30 mouse cellular contexts compared by ENCODE assay signal in genomic region chr9:80858998-80859397, GRCm38 (mm10).
"Had no signal": no experiment of that assay in that cellular context is flagged by ENCODE, and none has a peak within 500 bp of the region (broad histone marks: within the 10 kb centered on the region; RNA-seq: fewer than 3 reads in every experiment).

No protein-coding gene starts in this region.

- H3K9ac ChIP-seq: heart, embryonic 12.5 days; hindbrain, embryonic 12.5 days; hindbrain, embryonic 14.5 days; intestine, embryonic 15.5 days; kidney, embryonic 15.5 days; limb, embryonic 12.5 days; liver, embryonic 13.5 days; liver, embryonic 15.5 days; liver, postnatal 0 days had no signal

- DNase-seq: gastrocnemius, postnatal 14 days; gastrocnemius, postnatal 36 days; heart, adult 11 months; heart, adult 2 months; heart, postnatal 10 days; heart, postnatal 4 days; kidney, adult 18-20 months; kidney, adult 9 months; kidney, postnatal 10 days; kidney, postnatal 25 days; kidney, postnatal 4 days; liver; liver, embryonic 13.5 days; liver, postnatal 0 days; lung, adult 2 months had no signal

- H3K9me3 ChIP-seq: heart, embryonic 10.5 days; heart, embryonic 12.5 days; hindbrain, embryonic 10.5 days; hindbrain, embryonic 12.5 days; intestine, embryonic 15.5 days; kidney, embryonic 15.5 days; limb, embryonic 10.5 days; limb, embryonic 12.5 days; liver, embryonic 13.5 days; liver, embryonic 15.5 days had no signal

- H3K27me3 ChIP-seq: heart, embryonic 12.5 days; hindbrain, embryonic 12.5 days; intestine, embryonic 15.5 days; kidney, embryonic 15.5 days; limb, embryonic 12.5 days; liver, embryonic 13.5 days; liver, embryonic 15.5 days had no signal

- ATAC-seq: hindbrain, embryonic 16.5 days; inflammation-experienced regulatory T-cells, adult 6 months; intestine, embryonic 15.5 days; intestine, postnatal 0 days; liver, postnatal 0 days had no signal

- H3K4me2 ChIP-seq: heart, embryonic 12.5 days; hindbrain, embryonic 12.5 days; hindbrain, embryonic 14.5 days; intestine, embryonic 15.5 days; kidney, embryonic 15.5 days; limb, embryonic 12.5 days; liver, embryonic 11.5 days; liver, embryonic 13.5 days; liver, embryonic 15.5 days had no signal

- H3K4me3 ChIP-seq: heart, adult 2 months; heart, embryonic 10.5 days; heart, embryonic 12.5 days; hindbrain, embryonic 10.5 days; hindbrain, embryonic 12.5 days; intestine, embryonic 15.5 days; kidney, embryonic 15.5 days; left cerebral cortex, adult 2 months; limb, embryonic 10.5 days; limb, embryonic 12.5 days; liver, embryonic 13.5 days; liver, embryonic 15.5 days had no signal

- H3K27ac ChIP-seq: heart, adult 2 months; heart, embryonic 10.5 days; hindbrain, embryonic 10.5 days; hindbrain, embryonic 12.5 days; hindbrain, embryonic 14.5 days; intestine, embryonic 15.5 days; kidney, embryonic 15.5 days; left cerebral cortex, adult 2 months; limb, embryonic 10.5 days; limb, embryonic 12.5 days; liver, embryonic 13.5 days; liver, embryonic 15.5 days had no signal

- H3K4me1 ChIP-seq: heart, embryonic 10.5 days; heart, embryonic 12.5 days; hindbrain, embryonic 10.5 days; hindbrain, embryonic 12.5 days; intestine, embryonic 15.5 days; kidney, embryonic 15.5 days; limb, embryonic 10.5 days; limb, embryonic 12.5 days; liver, embryonic 13.5 days; liver, embryonic 15.5 days had no signal

- H3K36me3 ChIP-seq: heart, embryonic 10.5 days; heart, embryonic 12.5 days; hindbrain, embryonic 10.5 days; hindbrain, embryonic 12.5 days; intestine, embryonic 15.5 days; kidney, embryonic 15.5 days; limb, embryonic 10.5 days; limb, embryonic 12.5 days; liver, embryonic 13.5 days; liver, embryonic 15.5 days had no signal
